Mouse (Mus musculus): ENCODE data around the gene Cdk10. TPM values are rescaled to one million over a fixed set of nuclear protein-coding genes. Genes with fewer than 3 reads are reported as not detected.

Gene Cdk10
- polyA plus RNA-seq, 1 experiment from 2014 or later: 45.2 TPM

GRCm38 (mm10) chr8:123274447-123274846, 49.8 kb downstream of the Cdk10 start:
- H3K9ac ChIP-seq (replicated peaks; ENCODE audit: low read depth, low read length): no peak overlapping the region
- no peaks in the 10 kb centered on the region for H3K27me3 ChIP-seq (ENCODE audit: control insufficient read depth, insufficient read depth, low read length)
- no peaks in the 10 kb centered on the region for H3K4me1 ChIP-seq (ENCODE audit: control insufficient read depth, insufficient read depth, low read length)
- no peaks in the 10 kb centered on the region for H3K9me3 ChIP-seq (ENCODE audit: control insufficient read depth, low read length)
- no peak overlapping the region for H3K4me2 ChIP-seq (ENCODE audit: low read depth, low read length)
- H3K27ac ChIP-seq (ENCODE audit: low read depth, low read length): no peak overlapping the region
- H3K36me3 ChIP-seq (ENCODE audit: control insufficient read depth, insufficient read depth, low read length): peaks cover 8% of the 10 kb centered on the region
- 95% methylated on average over 5 of the region's 5 CpGs for WGBS
- ATAC-seq (ENCODE audit: low read depth): no peak
- no peak overlapping the region for H3K4me3 ChIP-seq (ENCODE audit: low read depth, low read length)

GRCm38 (mm10) chr8:123275096-123275495, 50.5 kb downstream of the Cdk10 start:
- H3K4me2 ChIP-seq (ENCODE audit: low read depth, low read length): no peak overlapping the region
- H3K4me3 ChIP-seq (ENCODE audit: low read depth, low read length): no peak overlapping the region
- peaks cover 2% of the 10 kb centered on the region for H3K36me3 ChIP-seq (ENCODE audit: control insufficient read depth, insufficient read depth, low read length)
- H3K4me1 ChIP-seq (ENCODE audit: control insufficient read depth, insufficient read depth, low read length): no peaks in the 10 kb centered on the region
- H3K27me3 ChIP-seq (ENCODE audit: control insufficient read depth, insufficient read depth, low read length): no peaks in the 10 kb centered on the region
- no peak for ATAC-seq (ENCODE audit: low read depth)
- 94% methylated on average over 12 of the region's 12 CpGs for WGBS
- no peak overlapping the region for H3K27ac ChIP-seq (ENCODE audit: low read depth, low read length)
- H3K9me3 ChIP-seq (ENCODE audit: control insufficient read depth, low read length): no peaks in the 10 kb centered on the region
- H3K9ac ChIP-seq (replicated peaks; ENCODE audit: low read depth, low read length): no peak overlapping the region

- no peaks in the 10 kb centered on the region for H3K27me3 ChIP-seq (ENCODE audit: control insufficient read depth, insufficient read depth, low read length)
- H3K4me3 ChIP-seq (ENCODE audit: low read depth, low read length): no peak overlapping the region
- WGBS: 79% methylated on average over 7 of the region's 7 CpGs
- no peaks in the 10 kb centered on the region for H3K9me3 ChIP-seq (ENCODE audit: control insufficient read depth, low read length)
- ATAC-seq (ENCODE audit: low read depth): no peak
- H3K4me2 ChIP-seq (ENCODE audit: low read depth, low read length): no peak overlapping the region
- H3K9ac ChIP-seq (replicated peaks; ENCODE audit: low read depth, low read length): no peak overlapping the region
- no peaks in the 10 kb centered on the region for H3K4me1 ChIP-seq (ENCODE audit: control insufficient read depth, insufficient read depth, low read length)
- H3K36me3 ChIP-seq (ENCODE audit: control insufficient read depth, insufficient read depth, low read length): no peaks in the 10 kb centered on the region
- no peak overlapping the region for H3K27ac ChIP-seq (ENCODE audit: low read depth, low read length)
Observed at GRCm38 (mm10) chr8:123278445-123278844, 53.8 kb downstream of the Cdk10 start.

- Histone ChIP-seq H3K36me3 (ENCODE audit: control insufficient read depth, insufficient read depth, low read length) (no peaks in the 10 kb centered on the region), H3K4me2 (ENCODE audit: low read depth, low read length) (no peak overlapping the region), H3K4me3 (ENCODE audit: low read depth, low read length) (no peak overlapping the region), H3K4me1 (ENCODE audit: control insufficient read depth, insufficient read depth, low read length) (no peaks in the 10 kb centered on the region), H3K27me3 (ENCODE audit: control insufficient read depth, insufficient read depth, low read length) (no peaks in the 10 kb centered on the region), H3K27ac (ENCODE audit: low read depth, low read length) (no peak overlapping the region), H3K9ac (replicated peaks; ENCODE audit: low read depth, low read length) (no peak overlapping the region), H3K9me3 (ENCODE audit: control insufficient read depth, low read length) (no peaks in the 10 kb centered on the region)
- no peak for ATAC-seq (ENCODE audit: low read depth)
- 94% methylated on average over 4 of the region's 4 CpGs for WGBS
Observed at GRCm38 (mm10) chr8:123279828-123280227, 55.2 kb downstream of the Cdk10 start.

- no peak overlapping the region for H3K4me2 ChIP-seq (ENCODE audit: low read depth, low read length)
- no peak overlapping the region for H3K9ac ChIP-seq (replicated peaks; ENCODE audit: low read depth, low read length)
- no peaks in the 10 kb centered on the region for H3K4me1 ChIP-seq (ENCODE audit: control insufficient read depth, insufficient read depth, low read length)
- H3K27ac ChIP-seq (ENCODE audit: low read depth, low read length): no peak overlapping the region
- no peak overlapping the region for H3K4me3 ChIP-seq (ENCODE audit: low read depth, low read length)
- H3K36me3 ChIP-seq (ENCODE audit: control insufficient read depth, insufficient read depth, low read length): no peaks in the 10 kb centered on the region
- H3K27me3 ChIP-seq (ENCODE audit: control insufficient read depth, insufficient read depth, low read length): no peaks in the 10 kb centered on the region
- ATAC-seq (ENCODE audit: low read depth): no peak
- WGBS: 87% methylated on average over 13 of the region's 13 CpGs
- no peaks in the 10 kb centered on the region for H3K9me3 ChIP-seq (ENCODE audit: control insufficient read depth, low read length)
Observed at GRCm38 (mm10) chr8:123280302-123281094, 55.9 kb downstream of the Cdk10 start.

Other genes starting within 250 kb of the Cdk10 start
- 43.8 and 46.5 TPM in 2 replicates for gene Ankrd11, start 182.6 kb upstream of the Cdk10 start, polyA plus RNA-seq (2014; fragmentation: Nextera tagmentation; extraction: Ambion mirVana)
- gene Spg7, start 161.9 kb upstream of the Cdk10 start, polyA plus RNA-seq (2014; fragmentation: Nextera tagmentation; extraction: Ambion mirVana): 43.4 and 49.1 TPM in 2 replicates
- gene Rpl13, start 122.5 kb upstream of the Cdk10 start, polyA plus RNA-seq (2014; fragmentation: Nextera tagmentation; extraction: Ambion mirVana): 775 and 913 TPM in 2 replicates
- gene Cpne7, start 107.5 kb upstream of the Cdk10 start, polyA plus RNA-seq (2014; fragmentation: Nextera tagmentation; extraction: Ambion mirVana): 1.5 and 1.8 TPM in 2 replicates
- 0.80 and 1.9 TPM in 2 replicates for gene Sult5a1, start 66.5 kb upstream of the Cdk10 start, polyA plus RNA-seq (2014; fragmentation: Nextera tagmentation; extraction: Ambion mirVana)
- gene Dpep1, start 38.6 kb upstream of the Cdk10 start, polyA plus RNA-seq (2014; fragmentation: Nextera tagmentation; extraction: Ambion mirVana): not detected in 2 replicates
- gene Chmp1a, start 12.1 kb upstream of the Cdk10 start, polyA plus RNA-seq (2014; fragmentation: Nextera tagmentation; extraction: Ambion mirVana): 123 and 147 TPM in 2 replicates
- 6.0 and 6.5 TPM in 2 replicates for gene Spata33, start 12.0 kb upstream of the Cdk10 start, polyA plus RNA-seq (2014; fragmentation: Nextera tagmentation; extraction: Ambion mirVana)
- 7.0 and 7.3 TPM in 2 replicates for gene Spata2l, start 11.4 kb downstream of the Cdk10 start, polyA plus RNA-seq (2014; fragmentation: Nextera tagmentation; extraction: Ambion mirVana)
- 17.1 and 18.6 TPM in 2 replicates for gene Zfp276, start 29.4 kb downstream of the Cdk10 start, polyA plus RNA-seq (2014; fragmentation: Nextera tagmentation; extraction: Ambion mirVana)
- 63.7 and 65.8 TPM in 2 replicates for gene Vps9d1, start 29.5 kb downstream of the Cdk10 start, polyA plus RNA-seq (2014; fragmentation: Nextera tagmentation; extraction: Ambion mirVana)
- gene Fanca, start 93.7 kb downstream of the Cdk10 start, polyA plus RNA-seq (2014; fragmentation: Nextera tagmentation; extraction: Ambion mirVana): 6.6 and 8.1 TPM in 2 replicates
- gene Spire2, start 107.9 kb downstream of the Cdk10 start, polyA plus RNA-seq (2014; fragmentation: Nextera tagmentation; extraction: Ambion mirVana): 34.9 and 36.9 TPM in 2 replicates
- 379 and 405 TPM in 2 replicates for gene Tcf25, start 148.9 kb downstream of the Cdk10 start, polyA plus RNA-seq (2014; fragmentation: Nextera tagmentation; extraction: Ambion mirVana)
- 0.22 and 0.33 TPM in 2 replicates for gene Mc1r, start 182.3 kb downstream of the Cdk10 start, polyA plus RNA-seq (2014; fragmentation: Nextera tagmentation; extraction: Ambion mirVana)
- gene Tubb3, start 186.6 kb downstream of the Cdk10 start, polyA plus RNA-seq (2014; fragmentation: Nextera tagmentation; extraction: Ambion mirVana): 1,600 and 1,632 TPM in 2 replicates
- 47.4 and 52.8 TPM in 2 replicates for gene Def8, start 198.7 kb downstream of the Cdk10 start, polyA plus RNA-seq (2014; fragmentation: Nextera tagmentation; extraction: Ambion mirVana)

Measured in neural tube, embryonic 14.5 days (tissue).